Mouse (Mus musculus) intestine, embryonic 14.5 days (tissue): ENCODE measurements around the gene Card10. TPM values are rescaled to one million over a fixed set of nuclear protein-coding genes. Genes with fewer than 3 reads are reported as not detected.
"Not testable (repeated sequence)": the region's sequence is repeated elsewhere in the genome, so short reads cannot be mapped to it uniquely, and the experiment has no call there.

ENCODE experiments used
- ATAC-seq: fragments of 200-750 bp; cut with Nextera tagmentation; replicated peaks from 2 replicates; pipeline ENCODE4 v1.8.0; 2017; ENCODE audit warnings: low read depth, moderate number of reproducible peaks, moderate TSS enrichment, moderate library complexity; ENCODE audit not compliant: low FRiP score, low TSS enrichment
- DNase-seq: peaks from one replicate; pipeline ENCODE4 v3.0.0-alpha.2; 2018; ENCODE audit warnings: low spot score
- H3K27ac ChIP-seq: fragments of 300-500 bp; sonication (generic); 2 replicates; pipeline ENCODE4 v1.5.1; 2014; ENCODE audit warnings: low read depth, mild to moderate bottlenecking, control low read depth
- H3K27me3 ChIP-seq: fragments of 300-500 bp; sonication (generic); replicated peaks from 2 replicates; pipeline ENCODE4 v1.6.1; 2014; ENCODE audit warnings: low read length, control low read depth; ENCODE audit not compliant: control insufficient read depth, insufficient read depth
- H3K36me3 ChIP-seq: fragments of 300-500 bp; sonication (generic); 2 replicates; pipeline ENCODE4 v1.6.1; 2014; ENCODE audit warnings: low read length, control low read depth; ENCODE audit not compliant: control insufficient read depth, insufficient read depth
- H3K4me1 ChIP-seq: fragments of 300-500 bp; sonication (generic); replicated peaks from 2 replicates; pipeline ENCODE4 v1.6.1; 2014; ENCODE audit warnings: low read length, control low read depth, mixed read lengths; ENCODE audit not compliant: control insufficient read depth, insufficient read depth
- H3K4me2 ChIP-seq: fragments of 300-500 bp; sonication (generic); 2 replicates; pipeline ENCODE4 v1.6.1; 2014; ENCODE audit warnings: low read length
- H3K4me3 ChIP-seq: fragments of 300-500 bp; sonication (generic); 2 replicates; pipeline ENCODE4 v1.5.1; 2014; ENCODE audit warnings: low read depth, low read length, control low read depth, mixed read lengths
- H3K9ac ChIP-seq: fragments of 300-500 bp; sonication (generic); 2 replicates; pipeline ENCODE4 v1.6.1; 2014; ENCODE audit warnings: mild to moderate bottlenecking, low read length
- H3K9me3 ChIP-seq: fragments of 300-500 bp; sonication (generic); 2 replicates; pipeline ENCODE4 v1.6.1; 2016; ENCODE audit warnings: low read length, control low read depth; ENCODE audit not compliant: control insufficient read depth
- WGBS: fragments of 180-500 bp; shearing (Covaris S2); extraction: QIAGEN DNeasy Blood & Tissue Kit; methylation state at CpG from one replicate; pipeline ENCODE4 v1.1.7; 2014; 5-methylcytosine and 5-hydroxymethylcytosine counted together
- polyA plus RNA-seq: library from polyadenylated mRNA; unstranded; fragments of >200 nt; fragmentation: Nextera tagmentation; extraction: Ambion mirVana; gene quantifications from 2 replicates; pipeline ENCODE4 v1.2.1, GENCODE M21; 2014

Gene Card10
- polyA plus RNA-seq: 7.3 and 8.6 TPM in 2 replicates

GRCm38 (mm10) chr15:78802776-78803391, at the start of gene Card10:
Card10 (minus strand) TSS chr15:78803042.
- H3K27me3 ChIP-seq: peaks cover 13% of the 10 kb centered on the region
- H3K27ac ChIP-seq: peak within 1 kb of the TSS; percentile 54
- H3K36me3 ChIP-seq: no peaks in the 10 kb centered on the region
- ATAC-seq (peak; percentile 54), DNase-seq (no peak)
- H3K4me1 ChIP-seq: peaks cover 16% of the 10 kb centered on the region
- H3K9ac ChIP-seq: peak within 1 kb of the TSS; percentile 61
- peak within 1 kb of the TSS; percentile 57 for H3K4me3 ChIP-seq
- H3K9me3 ChIP-seq: no peaks in the 10 kb centered on the region
- WGBS: 2% methylated on average over 59 of the region's 70 CpGs
- peak within 1 kb of the TSS; percentile 96 for H3K4me2 ChIP-seq

GRCm38 (mm10) chr15:78851505-78852153, 48.8 kb upstream of the Card10 start:
- ATAC-seq (peak; percentile 41), DNase-seq (peak; percentile 99)
- H3K36me3 ChIP-seq: peaks cover 21% of the 10 kb centered on the region
- WGBS: 11% methylated on average over 13 of the region's 13 CpGs
- no peaks in the 10 kb centered on the region for H3K9me3 ChIP-seq
- peak overlapping the region; percentile 34; the same call in 1 of the 2 replicates for H3K27ac ChIP-seq
- H3K9ac ChIP-seq: no peak overlapping the region
- 0 out of 2 replicates have a peak overlapping the region, but pooled peaks have one; percentile 10 for H3K4me2 ChIP-seq
- peaks cover 12% of the 10 kb centered on the region for H3K4me1 ChIP-seq
- H3K27me3 ChIP-seq: no peaks in the 10 kb centered on the region
- no peak overlapping the region for H3K4me3 ChIP-seq

GRCm38 (mm10) chr15:78850944-78851343, 48.1 kb upstream of the Card10 start:
- Histone ChIP-seq H3K9me3 (no peaks in the 10 kb centered on the region), H3K4me2 (no peak overlapping the region), H3K27me3 (no peaks in the 10 kb centered on the region), H3K9ac (no peak overlapping the region), H3K4me1 (peaks cover 12% of the 10 kb centered on the region), H3K4me3 (no peak overlapping the region), H3K36me3 (peaks cover 21% of the 10 kb centered on the region), H3K27ac (peak overlapping the region; percentile 34; the same call in 1 of the 2 replicates)
- DNase-seq (no peak), ATAC-seq (no peak)
- WGBS: 61% methylated on average over 6 of the region's 6 CpGs

- Histone ChIP-seq H3K4me3 (no peak overlapping the region), H3K4me2 (no peak overlapping the region), H3K4me1 (peaks cover 15% of the 10 kb centered on the region), H3K27ac (peak overlapping the region; percentile 34), H3K36me3 (peaks cover 21% of the 10 kb centered on the region), H3K9me3 (no peaks in the 10 kb centered on the region), H3K27me3 (no peaks in the 10 kb centered on the region), H3K9ac (no peak overlapping the region)
- DNase-seq (no peak), ATAC-seq (peak; percentile 45)
- 46% methylated on average over 14 of the region's 15 CpGs for WGBS
Measured at GRCm38 (mm10) chr15:78850059-78850824, 47.4 kb upstream of the Card10 start.

- H3K4me1 ChIP-seq: peaks cover 22% of the 10 kb centered on the region
- ATAC-seq: no peak
- peak overlapping the region; percentile 34 for H3K27ac ChIP-seq
- peaks cover 21% of the 10 kb centered on the region for H3K36me3 ChIP-seq
- no peak overlapping the region for H3K4me3 ChIP-seq
- no peaks in the 10 kb centered on the region for H3K27me3 ChIP-seq
- no peak overlapping the region for H3K9ac ChIP-seq
- no peak overlapping the region for H3K4me2 ChIP-seq
- no peaks in the 10 kb centered on the region for H3K9me3 ChIP-seq
- WGBS: 84% methylated on average over 12 of the region's 12 CpGs
- DNase-seq: no peak
Measured at GRCm38 (mm10) chr15:78849485-78849884, 46.6 kb upstream of the Card10 start.

GRCm38 (mm10) chr15:78848467-78848866, 45.6 kb upstream of the Card10 start:
- DNase-seq: peak; percentile 96
- Histone ChIP-seq H3K9ac (no peak overlapping the region), H3K27ac (no peak overlapping the region), H3K36me3 (peaks cover 21% of the 10 kb centered on the region), H3K27me3 (no peaks in the 10 kb centered on the region), H3K4me3 (no peak overlapping the region), H3K4me1 (peaks cover 30% of the 10 kb centered on the region), H3K4me2 (no peak overlapping the region), H3K9me3 (no peaks in the 10 kb centered on the region)
- no peak for ATAC-seq
- WGBS: 30% methylated on average over 5 of the region's 5 CpGs

GRCm38 (mm10) chr15:78846805-78847204, 44.0 kb upstream of the Card10 start:
- H3K27ac ChIP-seq: not testable (repeated sequence)
- H3K36me3 ChIP-seq: peaks cover 21% of the 10 kb centered on the region
- 81% methylated on average over 7 of the region's 7 CpGs for WGBS

GRCm38 (mm10) chr15:78846352-78846751, 43.5 kb upstream of the Card10 start:
- H3K27ac ChIP-seq: peak overlapping the region; percentile 95; the same call in 1 of the 2 replicates
- no peaks in the 10 kb centered on the region for H3K27me3 ChIP-seq
- no peak for ATAC-seq
- H3K4me3 ChIP-seq: no peak overlapping the region
- peaks cover 21% of the 10 kb centered on the region for H3K36me3 ChIP-seq
- 78% methylated on average over 8 of the region's 8 CpGs for WGBS
- H3K9me3 ChIP-seq: no peaks in the 10 kb centered on the region
- no peak overlapping the region; the same call in 1 of the 2 replicates for H3K9ac ChIP-seq
- no peak for DNase-seq
- H3K4me2 ChIP-seq: no peak overlapping the region
- peaks cover 30% of the 10 kb centered on the region for H3K4me1 ChIP-seq

More at GRCm38 (mm10) chr15:78846805-78847204, 44.0 kb upstream of the Card10 start:
- ATAC-seq, H3K9ac ChIP-seq, DNase-seq, H3K4me3 ChIP-seq, H3K27me3 ChIP-seq, H3K9me3 ChIP-seq, H3K4me2 ChIP-seq: not testable (repeated sequence)
- peaks cover 33% of the 10 kb centered on the region for H3K4me1 ChIP-seq
